Mouse (Mus musculus) G1E (cell line): ENCODE data around the gene Trak1.

Experiments
- CTCF ChIP-seq: IDR thresholded peaks from 2 replicates; pipeline ENCODE4 v1.5.1; 2012; ENCODE audit warnings: low read depth, low read length, inconsistent platforms, mixed read lengths
- GATA1 ChIP-seq: IDR thresholded peaks from 2 replicates; pipeline ENCODE4 v1.6.1; 2012; ENCODE audit warnings: borderline replicate concordance, low read length, inconsistent platforms, mixed read lengths
- GATA2 ChIP-seq: IDR thresholded peaks from 2 replicates; pipeline ENCODE4 v1.6.1; 2012; ENCODE audit warnings: low read depth, low read length, inconsistent platforms, borderline replicate concordance
- TAL1 ChIP-seq: conservative IDR thresholded peaks from 2 replicates; pipeline ENCODE4 v1.6.1; 2012; ENCODE audit warnings: low read depth, low read length, inconsistent platforms, mixed read lengths

DNA sequence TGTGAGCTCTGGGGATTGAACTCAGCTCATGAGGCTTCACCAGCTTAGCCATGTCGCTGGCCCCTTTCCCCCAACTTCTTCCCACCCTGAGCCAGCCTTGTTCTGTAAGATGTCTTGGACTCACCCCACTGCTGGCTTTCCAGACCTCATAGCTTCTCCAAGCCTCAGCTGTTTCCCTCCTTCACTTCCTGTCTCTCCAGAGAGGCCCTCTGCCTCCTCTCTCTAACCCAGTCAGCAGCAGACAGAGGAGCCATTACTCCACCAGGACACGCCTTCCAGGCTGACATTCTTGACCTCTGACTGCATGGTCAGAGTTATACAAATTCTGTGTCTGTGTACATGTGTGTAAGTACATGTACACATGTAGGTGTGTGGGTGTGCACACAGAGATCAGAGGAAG is 23.1 kb downstream of the Trak1 start:
- TF ChIP-seq CTCF (no peak), GATA1 (no peak), TAL1 (no peak), GATA2 (no peak)
